Mouse (Mus musculus) CH12.LX (cell line): Measurements from ENCODE around the gene Txnrd1. TPM values are rescaled to one million over a fixed set of nuclear protein-coding genes. Genes with fewer than 3 reads are reported as not detected.

Source experiments
- DNase-seq: peaks from one replicate; pipeline ENCODE4 v3.0.0-alpha.2; 2013; ENCODE audit errors: extremely low read depth
- H3K27ac ChIP-seq: 2 replicates; pipeline ENCODE4 v1.5.1; 2012; ENCODE audit warnings: low read depth, mild to moderate bottlenecking, control low read depth, moderate library complexity; ENCODE audit not compliant: insufficient read depth
- H3K27me3 ChIP-seq: replicated peaks from 2 replicates; pipeline ENCODE3; 2012; ENCODE audit warnings: inconsistent platforms
- H3K36me3 ChIP-seq, 2 experiments: replicated peaks in 1 of 2; 2 replicates each; pipeline versions ENCODE3 to v1.6.1; 2012; ENCODE audit warnings: inconsistent platforms in 1 of 2, low read length in 1 of 2, mild to moderate bottlenecking in 1 of 2, mixed read lengths in 1 of 2, moderate library complexity in 1 of 2; ENCODE audit not compliant: control insufficient read depth in 1 of 2, insufficient read depth in 1 of 2
- H3K4me1 ChIP-seq, 2 experiments: 2 replicates each; pipeline ENCODE4 v1.6.1; 2012; ENCODE audit warnings: inconsistent platforms in 1 of 2, moderate library complexity in 1 of 2; ENCODE audit not compliant: insufficient read depth in 2 of 2, control insufficient read depth in 1 of 2
- H3K4me2 ChIP-seq: 2 replicates; pipeline ENCODE4 v1.6.1; 2012; ENCODE audit warnings: low read depth, mild to moderate bottlenecking, control low read depth; ENCODE audit not compliant: poor library complexity, insufficient read depth, severe bottlenecking
- H3K4me3 ChIP-seq, 3 experiments: fragments of 150-350 bp in 1 of 3; sonication (generic) in 1 of 3; replicated peaks in 1 of 3; 2 replicates each; pipeline versions ENCODE3 to v1.5.1; 2011 to 2012; ENCODE audit warnings: low read depth in 2 of 3, low read length in 2 of 3, mild to moderate bottlenecking in 2 of 3, moderate library complexity in 2 of 3, control low read depth in 1 of 3, improper control_type of control experiment in 1 of 3, inconsistent platforms in 1 of 3, mixed read lengths in 1 of 3; ENCODE audit not compliant: poor library complexity in 1 of 3
- H3K79me2 ChIP-seq: replicated peaks from 2 replicates; pipeline ENCODE4 v1.6.1; 2012; ENCODE audit warnings: mild to moderate bottlenecking, moderate library complexity; ENCODE audit not compliant: control insufficient read depth, poor library complexity, insufficient read depth, severe bottlenecking; ENCODE audit errors: extremely low read depth
- H3K9ac ChIP-seq: 2 replicates; pipeline ENCODE4 v1.6.1; 2012; ENCODE audit warnings: low read depth, mild to moderate bottlenecking, control low read depth, moderate library complexity; ENCODE audit not compliant: insufficient read depth
- H3K9me3 ChIP-seq: replicated peaks from 2 replicates; pipeline ENCODE3; 2012; ENCODE audit warnings: low read length, inconsistent platforms, mixed read lengths
- CHD2 ChIP-seq: IDR thresholded peaks from 2 replicates; pipeline ENCODE4 v1.6.1; 2011; ENCODE audit warnings: low read length, improper control_type of control experiment
- EP300 ChIP-seq: IDR thresholded peaks from 2 replicates; pipeline ENCODE4 v1.6.1; 2011; ENCODE audit warnings: low read length, improper control_type of control experiment
- GABPA ChIP-seq: IDR thresholded peaks from 2 replicates; pipeline ENCODE4 v1.6.1; 2012; ENCODE audit warnings: low read depth, low read length, improper control_type of control experiment, inconsistent platforms; ENCODE audit not compliant: insufficient replicate concordance
- JUND ChIP-seq: conservative IDR thresholded peaks from 2 replicates; pipeline ENCODE4 v1.6.1; 2011; ENCODE audit warnings: low read depth, low read length, improper control_type of control experiment
- MYC ChIP-seq: IDR thresholded peaks from 2 replicates; pipeline ENCODE4 v1.6.1; 2011; ENCODE audit warnings: low read depth, mild to moderate bottlenecking, improper control_type of control experiment, low read length
- NRF1 ChIP-seq: IDR thresholded peaks from 2 replicates; pipeline ENCODE4 v1.6.1; 2014; ENCODE audit warnings: low read depth, mild to moderate bottlenecking, inconsistent platforms, low read length, improper control_type of control experiment, moderate library complexity
- PAX5 ChIP-seq: IDR thresholded peaks from 2 replicates; pipeline ENCODE4 v1.6.1; 2012; ENCODE audit warnings: low read length, inconsistent platforms, mixed read lengths
- POLR2A ChIP-seq: IDR thresholded peaks from 2 replicates; pipeline ENCODE4 v1.6.1; 2011; ENCODE audit warnings: low read depth, mild to moderate bottlenecking, improper control_type of control experiment, low read length
- POLR2AphosphoS2 ChIP-seq: IDR thresholded peaks from 2 replicates; pipeline ENCODE4 v1.6.1; 2011; ENCODE audit warnings: low read depth, low read length, improper control_type of control experiment
- TBP ChIP-seq: conservative IDR thresholded peaks from 2 replicates; pipeline ENCODE4 v1.6.1; 2011; ENCODE audit warnings: low read depth, low read length, improper control_type of control experiment
- TCF12 ChIP-seq: IDR thresholded peaks from 2 replicates; pipeline ENCODE4 v1.6.1; 2014; ENCODE audit warnings: low read depth, mild to moderate bottlenecking, inconsistent platforms, low read length, improper control_type of control experiment
- USF2 ChIP-seq: conservative IDR thresholded peaks from 2 replicates; pipeline ENCODE4 v1.6.1; 2011; ENCODE audit warnings: low read depth, low read length, improper control_type of control experiment
- ZC3H11A ChIP-seq: IDR thresholded peaks from 2 replicates; pipeline ENCODE4 v1.6.1; 2012; ENCODE audit warnings: low read depth, mild to moderate bottlenecking, inconsistent platforms, low read length, improper control_type of control experiment
- dilution Hi-C: fragments of 300-500 bp; cut with MboI; formaldehyde crosslinking; loops from 2 replicates; pipeline ENCODE4 v1.14.3; 2020; ENCODE audit warnings: low sequenced_read_pairs; ENCODE audit not compliant: extremely low pct_unique_long_range_greater_than_20kb, extremely low pct_ligation_motif_present
- in situ Hi-C: fragments of 300-500 bp; cut with MboI; formaldehyde crosslinking; loops from 3 replicates; pipeline ENCODE4 v1.14.3; 2019; ENCODE audit warnings: low sequenced_read_pairs, low pct_ligation_motif_present, low pct_unique_long_range_greater_than_20kb, mixed read lengths
- polyA plus RNA-seq: library from polyadenylated mRNA; unstranded; fragments of >175 nt; gene quantifications from 2 replicates; pipeline ENCODE4 v1.2.1, GENCODE M21; 2012; ENCODE audit warnings: low read depth; ENCODE audit not compliant: insufficient read length
- total RNA-seq, 2 experiments: library from RNA; depleted of rRNA; stranded (reverse); fragments of 300-350 nt in 1 of 2; fragments of >200 nt in 1 of 2; gene quantifications; 2 replicates each; pipeline ENCODE4 v1.2.3; 2012 to 2014

Gene Txnrd1
- total and polyA plus RNA-seq, 3 experiments, result 92.1 to 254 (median 133) TPM

GRCm38 (mm10) chr10:82849686-82850353 is 16.1 kb downstream of the Txnrd1 start:
- dilution Hi-C loops, result no loop called here
- Histone ChIP-seq H3K4me3 (no peak overlapping the region), H3K36me3 (no peaks in the 10 kb centered on the region), H3K27ac (no peak overlapping the region), H3K9me3 (no peaks in the 10 kb centered on the region), H3K27me3 (no peaks in the 10 kb centered on the region), H3K4me1 (peaks cover 9 to 14% of the 10 kb centered on the region in 2 experiments; a peak in 3 of 4 replicates), H3K79me2 (no peaks in the 10 kb centered on the region), H3K9ac (no peak overlapping the region), H3K4me2 (no peak overlapping the region)
- no peak for DNase-seq
- in situ Hi-C loops, result no loop called here
- TF ChIP-seq TBP (no peak), NRF1 (no peak), MYC (no peak), PAX5 (no peak), ZC3H11A (no peak), USF2 (no peak), EP300 (no peak), GABPA (no peak)

GRCm38 (mm10) chr10:82850354-82850752 is 16.6 kb downstream of the Txnrd1 start:
- H3K4me3 ChIP-seq, result no peak overlapping the region
- H3K36me3 ChIP-seq, result no peaks in the 10 kb centered on the region
- H3K27me3 ChIP-seq, result no peaks in the 10 kb centered on the region
- peaks cover 9 to 14% of the 10 kb centered on the region in 2 experiments; a peak in 3 of 4 replicates for H3K4me1 ChIP-seq
- no peak for TF ChIP-seq POLR2A
- TF ChIP-seq POLR2AphosphoS2, result no peak
- no peak for TF ChIP-seq CHD2
- no peak overlapping the region for H3K9ac ChIP-seq
- dilution Hi-C loops (no loop called here), in situ Hi-C loops (no loop called here)
- no peak for DNase-seq
- no peak overlapping the region for H3K27ac ChIP-seq
- H3K4me2 ChIP-seq, result no peak overlapping the region
- no peaks in the 10 kb centered on the region for H3K79me2 ChIP-seq
- no peaks in the 10 kb centered on the region for H3K9me3 ChIP-seq

DNA sequence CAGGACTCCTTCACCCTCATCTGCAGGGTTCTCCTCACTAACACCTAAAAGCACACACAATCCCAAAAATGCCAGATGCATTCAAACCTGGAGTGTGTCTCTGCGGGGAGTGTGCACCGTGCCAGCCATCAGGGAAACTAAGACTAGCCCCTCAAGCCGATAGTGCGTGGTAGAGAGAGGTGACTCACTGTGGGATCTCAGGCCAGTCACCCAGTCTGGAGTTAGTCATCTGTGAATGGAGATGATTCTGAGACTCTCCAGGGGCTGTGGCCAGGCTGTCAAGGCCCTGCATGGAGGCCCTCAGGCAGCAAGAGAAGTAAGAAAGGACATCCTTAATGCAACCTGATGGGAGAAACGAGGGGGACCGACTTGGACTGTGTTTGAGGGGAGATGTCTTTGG is 18.0 kb downstream of the Txnrd1 start:
- dilution Hi-C loops, result no loop called here
- in situ Hi-C loops, result no loop called here
- Histone ChIP-seq H3K79me2 (no peaks in the 10 kb centered on the region), H3K27me3 (no peaks in the 10 kb centered on the region), H3K9ac (no peak overlapping the region), H3K36me3 (peaks cover 0 to 3% of the 10 kb centered on the region in 2 experiments), H3K27ac (no peak overlapping the region), H3K4me3 (no peak overlapping the region)
- DNase-seq, result peak; percentile 40
- TF ChIP-seq TCF12 (no peak), JUND (no peak)
- TF ChIP-seq, all 38 proteins: peak for 0
- Histone ChIP-seq H3K4me2 (no peak overlapping the region), H3K9me3 (no peaks in the 10 kb centered on the region), H3K4me1 (peaks cover 9 to 14% of the 10 kb centered on the region in 2 experiments; a peak in 3 of 4 replicates)
